In genomic region chrX:38654681-38655080, GRCm38 (mm10) we compare ENCODE assay signal across 12 mouse cellular contexts. TPM values are rescaled to one million over a fixed set of nuclear protein-coding genes. Genes with fewer than 3 reads are reported as not detected.
DNase-seq lines count a peak whose midpoint lies in the region; ATAC-seq and TF ChIP-seq lines count a peak whose summit lies in the region.
"Had no signal": no experiment of that assay in that cellular context is flagged by ENCODE, and none has a peak within 500 bp of the region (broad histone marks: within the 10 kb centered on the region; RNA-seq: fewer than 3 reads in every experiment).

No protein-coding gene starts in this region.

- no peaks in the 10 kb centered on the region for H3K9me3 ChIP-seq in neural tube, embryonic 15.5 days (replicated peaks)
- H3K9me3 ChIP-seq: liver, embryonic 13.5 days; stomach, embryonic 15.5 days had no signal

- no peak for ATAC-seq in neural tube, embryonic 15.5 days (ENCODE audit: low FRiP score)

- H3K4me2 ChIP-seq in neural tube, embryonic 15.5 days = no peak overlapping the region
- H3K4me2 ChIP-seq: liver, embryonic 13.5 days; stomach, embryonic 15.5 days had no signal

- no peak for DNase-seq in layer of hippocampus, adult 2 months (ENCODE audit: low spot score in 2 of 2)
- DNase-seq in layer of hippocampus, postnatal 25 days (ENCODE audit: extremely low spot score in 1 of 2, low spot score in 1 of 2) = no peak
- DNase-seq in thymus, postnatal 4 days = peak; percentile 48
- no peak for DNase-seq in thymus, adult 18-20 months
- no peak for DNase-seq in left cerebral cortex, adult 8-10 months (ENCODE audit: low spot score in 2 of 2)
- DNase-seq: cerebellum, postnatal 25 days; kidney, adult 9 months; layer of hippocampus, postnatal 36 days; liver, embryonic 13.5 days had no signal

- no peaks in the 10 kb centered on the region for H3K27me3 ChIP-seq in neural tube, embryonic 15.5 days (replicated peaks)
- H3K27me3 ChIP-seq: liver, embryonic 13.5 days; stomach, embryonic 15.5 days had no signal

- no peak overlapping the region for H3K27ac ChIP-seq in layer of hippocampus, adult 2 months
- no peak overlapping the region for H3K27ac ChIP-seq in bone marrow, adult 2 months (ENCODE audit: control insufficient read depth, insufficient read depth, low read depth, low read length, poor library complexity)
- H3K27ac ChIP-seq in neural tube, embryonic 15.5 days (replicated peaks) = no peak overlapping the region
- H3K27ac ChIP-seq: liver, embryonic 13.5 days; stomach, embryonic 15.5 days had no signal

- 76% methylated on average over 5 of the region's 5 CpGs for WGBS in bone marrow, adult 2 months
- WGBS in neural tube, embryonic 15.5 days = 85% methylated on average over 5 of the region's 5 CpGs

- H3K9ac ChIP-seq in neural tube, embryonic 15.5 days (replicated peaks) = no peak overlapping the region
- H3K9ac ChIP-seq: liver, embryonic 13.5 days; stomach, embryonic 15.5 days had no signal

- no peak overlapping the region for H3K4me3 ChIP-seq in layer of hippocampus, adult 2 months
- no peak overlapping the region for H3K4me3 ChIP-seq in bone marrow, adult 2 months (replicated peaks; ENCODE audit: control insufficient read depth, low read depth, low read length)
- H3K4me3 ChIP-seq in neural tube, embryonic 15.5 days (replicated peaks) = no peak overlapping the region
- H3K4me3 ChIP-seq: liver, embryonic 13.5 days; stomach, embryonic 15.5 days had no signal

- no peak for TF ChIP-seq POLR2A in bone marrow, adult 2 months (IDR thresholded peaks at IDR 0.05; ENCODE audit: borderline replicate concordance, control insufficient read depth, low read depth, low read length)

- no peaks in the 10 kb centered on the region for H3K36me3 ChIP-seq in neural tube, embryonic 15.5 days
- H3K36me3 ChIP-seq: liver, embryonic 13.5 days; stomach, embryonic 15.5 days had no signal

- peak; percentile 64 for TF ChIP-seq CTCF in layer of hippocampus, adult 2 months (conservative IDR thresholded peaks at IDR 0.05)
- TF ChIP-seq CTCF in bone marrow, adult 2 months (IDR thresholded peaks at IDR 0.05; ENCODE audit: control insufficient read depth, insufficient read depth, low read length) = peak; percentile 54

- H3K4me1 ChIP-seq in bone marrow, adult 2 months (ENCODE audit: control insufficient read depth, insufficient read depth, low read length) = no peaks in the 10 kb centered on the region
- no peaks in the 10 kb centered on the region for H3K4me1 ChIP-seq in neural tube, embryonic 15.5 days
- H3K4me1 ChIP-seq: liver, embryonic 13.5 days; stomach, embryonic 15.5 days had no signal

RNA-seq across cellular contexts. Expression of gene C1galt1c1, which starts 19.8 kb away (rescaled TPM):
- total RNA-seq in layer of hippocampus, adult 2 months (2021) = 10 to 100 TPM; 22.4 to 25.3 TPM
- total RNA-seq in layer of hippocampus, postnatal 25 days (2021) = 10 to 100 TPM; 22.7 to 25.6 TPM
- 5.8 and 8.0 TPM in 2 replicates for polyA plus RNA-seq in bone marrow, adult 2 months (2011; ENCODE audit: insufficient read depth, insufficient read length, low replicate concordance, missing spikeins)
- 10 to 100 TPM; 20.8 to 24.5 (median 22.9) TPM for total RNA-seq in left cerebral cortex, adult 8-10 months (2022)
- 33.5 and 34.2 TPM in 2 replicates for polyA plus RNA-seq in neural tube, embryonic 15.5 days (2015; fragmentation: Nextera tagmentation; extraction: Ambion mirVana)

RNA-seq across cellular contexts. Expression of gene Mcts1, which starts 54.3 kb away (rescaled TPM):
- total RNA-seq in layer of hippocampus, adult 2 months (2021) = 10 to 100 TPM; 83.9 to 92.8 TPM
- total RNA-seq in layer of hippocampus, postnatal 25 days (2021) = 10 to 100 TPM; 92.2 to 93.4 TPM
- polyA plus RNA-seq in bone marrow, adult 2 months (2011; ENCODE audit: insufficient read depth, insufficient read length, low replicate concordance, missing spikeins) = 63.0 and 105 TPM in 2 replicates
- 10 to 100 TPM; 75.4 to 80.5 (median 77.1) TPM for total RNA-seq in left cerebral cortex, adult 8-10 months (2022)
- polyA plus RNA-seq in neural tube, embryonic 15.5 days (2015; fragmentation: Nextera tagmentation; extraction: Ambion mirVana) = 187 and 223 TPM in 2 replicates
